8 mouse cellular contexts compared by ENCODE assay signal in genomic region chr14:11554306-11555041, GRCm38 (mm10). TPM values are rescaled to one million over a fixed set of nuclear protein-coding genes. Genes with fewer than 3 reads are reported as not detected.
DNase-seq lines count a peak whose midpoint lies in the region; ATAC-seq and TF ChIP-seq lines count a peak whose summit lies in the region.

No protein-coding gene starts in this region.

- peak overlapping the region; percentile 94 for H3K4me2 ChIP-seq in hindbrain, postnatal 0 days (ENCODE audit: low read depth, low read length)

- peak overlapping the region; percentile 87 for H3K4me3 ChIP-seq in hindbrain, postnatal 0 days (ENCODE audit: low read length)

- TF ChIP-seq CTCF in hindbrain, postnatal 0 days (IDR thresholded peaks at IDR 0.05; ENCODE audit: low read depth): no peak

- ATAC-seq in hindbrain, postnatal 0 days: peak; percentile 64
- no peak for ATAC-seq in erythroid progenitor cell, adult 5-6 weeks (replicated peaks; ENCODE audit: low FRiP score, poor library complexity, severe bottlenecking)

- no peaks in the 10 kb centered on the region for H3K9me3 ChIP-seq in hindbrain, postnatal 0 days (ENCODE audit: low read length)

- no peaks in the 10 kb centered on the region for H3K36me3 ChIP-seq in hindbrain, postnatal 0 days (ENCODE audit: insufficient read depth, low read length)

- H3K27ac ChIP-seq in hindbrain, postnatal 0 days: peak overlapping the region; percentile 95

- under 1% methylated on average over 46 of the region's 46 CpGs for WGBS in hindbrain, postnatal 0 days

- 0 out of 2 replicates have a peak, but pooled peaks cover 5% of the 10 kb centered on the region for H3K4me1 ChIP-seq in hindbrain, postnatal 0 days (ENCODE audit: insufficient read depth, low read length)

- H3K27me3 ChIP-seq in hindbrain, postnatal 0 days (ENCODE audit: insufficient read depth, low read length): no peaks in the 10 kb centered on the region

- H3K9ac ChIP-seq in hindbrain, postnatal 0 days (replicated peaks; ENCODE audit: low read length): peak overlapping the region; percentile 72

- DNase-seq in adrenal gland, adult 2 months: peak; percentile 81
- DNase-seq in embryo, embryonic 10 days (ENCODE audit: low spot score): peak; percentile 77
- DNase-seq in gastrocnemius, postnatal 10 days: peak; percentile 59
- peak; percentile 70 for DNase-seq in hindbrain, postnatal 0 days (ENCODE audit: low spot score)
- peak; percentile 28 to 77 for DNase-seq in left cerebral cortex, postnatal 10 days (ENCODE audit: extremely low spot score in 1 of 2, low spot score in 2 of 2)
- DNase-seq in lung, postnatal 4 days: peak; percentile 73 to 78
- peak; percentile 56 for DNase-seq in right cerebral cortex, postnatal 4 days

- intact Hi-C loops in left cerebral cortex, postnatal 10 days (cut with DNase I): loop anchor here (5.0 to 10.0 kb wide), 6 partner anchors 53 to 440 kb away; partner anchors contain the start of gene Fhit

RNA-seq across cellular contexts. Expression of gene Ptprg, which starts 1.1 kb away (rescaled TPM):
- total RNA-seq in adrenal gland, adult 2 months (2021): 100 to 1,000 TPM in 1 of 2 experiments, 10 to 100 TPM in 1; 92.6 to 116 TPM
- 75.9 and 130 TPM in 2 replicates for polyA plus RNA-seq in adrenal gland, adult 2 months (2012; rRNA removed)
- total RNA-seq in gastrocnemius, postnatal 10 days (2021): 10 to 100 TPM; 41.8 to 46.7 TPM
- 90.5 and 101 TPM in 2 replicates for total RNA-seq in hindbrain, postnatal 0 days (2014; rRNA removed)
- 33.0 and 35.6 TPM in 2 replicates for polyA plus RNA-seq in hindbrain, postnatal 0 days (2015; fragmentation: Nextera tagmentation; extraction: Ambion mirVana)
- total RNA-seq in left cerebral cortex, postnatal 10 days (2021): 100 to 1,000 TPM; 134 to 135 TPM
- total RNA-seq in erythroid progenitor cell, adult 5-6 weeks (2015; ENCODE audit: low replicate concordance): 1.7 TPM in 1 of 2 replicates, not detected in the other
- total RNA-seq in erythroid progenitor cell, adult 5-6 weeks (2017; ENCODE audit: low replicate concordance): not detected in 2 replicates

Comparison
In these comparisons a context has a peak if more than half of its experiments do, and no peak if none do; other contexts are left out.
1. RNA of gene Ptprg, which starts 1.1 kb away (total RNA-seq): 134 to 135 TPM in left cerebral cortex, postnatal 10 days, 92.6 to 116 TPM in adrenal gland, adult 2 months, 90.5 to 101 TPM in hindbrain, postnatal 0 days and 41.8 to 46.7 TPM in gastrocnemius, postnatal 10 days; 1.7 TPM in erythroid progenitor cell, adult 5-6 weeks; every median in the first group is over 10 times any median in the second.
2. Peak in every context shown above with its lines, with median percentiles within 50 percentile points of each other: DNase-seq.